Mouse (Mus musculus) stomach, embryonic 14.5 days (tissue): ENCODE data around the gene Zgrf1. TPM values are rescaled to one million over a fixed set of nuclear protein-coding genes. Genes with fewer than 3 reads are reported as not detected.
A peak's percentile ranks its signal among the peaks of the same experiment; 100 is the strongest.

Experiments used
- ATAC-seq: fragments of 200-750 bp; cut with Nextera tagmentation; 2 replicates; pipeline ENCODE4 v1.8.0; 2017; ENCODE audit warnings: low read depth, moderate TSS enrichment; ENCODE audit not compliant: insufficient number of reproducible peaks, insufficient read depth, low FRiP score
- H3K27ac ChIP-seq: fragments of 300-500 bp; sonication (generic); 2 replicates; pipeline ENCODE4 v1.5.1; 2014; ENCODE audit warnings: mild to moderate bottlenecking, low read length, moderate library complexity, mixed read lengths
- H3K27me3 ChIP-seq: fragments of 300-500 bp; sonication (generic); 2 replicates; pipeline ENCODE4 v1.6.1; 2014; ENCODE audit warnings: low read length, control low read depth, mixed read lengths; ENCODE audit not compliant: control insufficient read depth, insufficient read depth
- H3K36me3 ChIP-seq: fragments of 300-500 bp; sonication (generic); 2 replicates; pipeline ENCODE4 v1.6.1; 2014; ENCODE audit warnings: mild to moderate bottlenecking, control low read depth, low read length, moderate library complexity, mixed read lengths; ENCODE audit not compliant: control insufficient read depth, insufficient read depth
- H3K4me1 ChIP-seq: fragments of 300-500 bp; sonication (generic); 2 replicates; pipeline ENCODE4 v1.6.1; 2014; ENCODE audit warnings: low read length, control low read depth, mixed read lengths; ENCODE audit not compliant: control insufficient read depth, insufficient read depth
- H3K4me2 ChIP-seq: fragments of 300-500 bp; sonication (generic); replicated peaks from 2 replicates; pipeline ENCODE4 v1.6.1; 2014; ENCODE audit warnings: low read depth, low read length, control low read depth
- H3K4me3 ChIP-seq: fragments of 300-500 bp; sonication (generic); 2 replicates; pipeline ENCODE4 v1.5.1; 2014; ENCODE audit warnings: low read depth, low read length, control low read depth
- H3K9ac ChIP-seq: fragments of 300-500 bp; sonication (generic); replicated peaks from 2 replicates; pipeline ENCODE4 v1.6.1; 2014; ENCODE audit warnings: low read depth, mild to moderate bottlenecking, control low read depth, low read length, moderate library complexity, mixed read lengths
- H3K9me3 ChIP-seq: fragments of 300-500 bp; sonication (generic); 2 replicates; pipeline ENCODE4 v1.6.1; 2016; ENCODE audit warnings: low read depth, low read length, control low read depth; ENCODE audit not compliant: control insufficient read depth
- WGBS: fragments of 180-500 bp; shearing (Covaris S2); extraction: QIAGEN DNeasy Blood & Tissue Kit; methylation state at CpG from one replicate; pipeline ENCODE4 v1.1.7; 2014; 5-methylcytosine and 5-hydroxymethylcytosine counted together
- polyA plus RNA-seq: library from polyadenylated mRNA; unstranded; fragments of >200 nt; fragmentation: Nextera tagmentation; extraction: Ambion mirVana; gene quantifications from 2 replicates; pipeline ENCODE4 v1.2.1, GENCODE M21; 2014

The Zgrf1 gene
- polyA plus RNA-seq, 1 experiment from 2014 or later: 13.6 TPM

DNA sequence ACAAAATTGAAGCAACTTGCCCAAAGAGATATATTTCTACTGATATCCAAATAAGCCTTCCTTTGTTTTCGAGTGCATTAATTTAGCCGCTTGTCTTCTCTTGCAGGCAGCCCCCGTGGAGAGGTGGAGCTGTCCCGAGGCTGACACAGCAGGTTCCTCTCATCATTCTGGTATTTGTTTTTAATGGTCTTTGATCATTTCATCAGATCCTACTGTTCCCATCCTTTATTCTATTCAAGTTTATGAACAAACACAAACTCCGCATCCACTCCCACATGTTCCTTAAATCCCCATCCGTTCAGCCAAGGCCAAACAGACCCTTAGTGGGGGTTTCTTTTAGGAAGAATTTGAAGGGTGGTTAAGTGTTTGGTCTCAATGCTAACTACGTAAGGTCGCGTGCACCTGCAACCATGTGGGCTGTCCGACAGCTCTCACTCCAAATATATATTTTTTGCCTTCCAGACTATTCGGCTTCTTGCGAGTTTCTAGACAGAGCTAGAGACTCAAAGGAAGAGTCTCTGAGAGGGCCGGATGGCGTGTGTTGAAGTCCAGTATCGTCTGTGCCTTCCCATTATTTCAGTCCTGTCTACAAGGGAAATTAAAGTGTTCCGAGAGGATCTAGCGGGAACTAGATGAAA is 77.6 kb downstream of the Zgrf1 start:
- WGBS: 5% methylated on average over 17 of the region's 17 CpGs
- Histone ChIP-seq H3K4me2 (no peak overlapping the region), H3K36me3 (no peaks in the 10 kb centered on the region), H3K27ac (no peak overlapping the region), H3K9me3 (no peaks in the 10 kb centered on the region), H3K9ac (no peak overlapping the region), H3K4me3 (no peak overlapping the region), H3K4me1 (peaks cover 21% of the 10 kb centered on the region), H3K27me3 (peaks cover 81% of the 10 kb centered on the region)
- ATAC-seq: no peak

DNA sequence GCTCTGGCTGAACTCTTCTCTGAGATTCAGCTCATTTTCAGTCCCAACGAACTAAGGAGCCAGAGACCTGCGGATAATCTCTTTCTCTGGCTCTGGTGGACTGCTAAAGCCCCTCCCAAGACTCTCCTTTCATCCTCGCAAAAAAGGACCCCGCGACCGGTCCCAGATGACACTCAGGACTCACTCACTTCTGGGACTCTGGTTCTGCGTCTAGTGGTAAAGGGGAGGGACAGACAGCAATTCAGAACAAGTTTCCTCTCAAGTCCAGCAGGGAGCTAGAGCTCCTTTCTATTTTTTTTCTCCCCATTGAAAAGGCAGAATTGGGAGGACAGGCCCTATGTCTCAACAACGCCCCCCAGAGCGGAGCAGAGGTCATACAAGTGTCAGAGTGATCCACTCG is 78.3 kb downstream of the Zgrf1 start:
- WGBS: 1% methylated on average over 10 of the region's 10 CpGs
- Histone ChIP-seq H3K27ac (no peak overlapping the region), H3K4me1 (peaks cover 20% of the 10 kb centered on the region), H3K4me2 (no peak overlapping the region), H3K9me3 (no peaks in the 10 kb centered on the region), H3K9ac (no peak overlapping the region), H3K27me3 (peaks cover 78% of the 10 kb centered on the region), H3K4me3 (no peak overlapping the region), H3K36me3 (no peaks in the 10 kb centered on the region)
- no peak for ATAC-seq

DNA sequence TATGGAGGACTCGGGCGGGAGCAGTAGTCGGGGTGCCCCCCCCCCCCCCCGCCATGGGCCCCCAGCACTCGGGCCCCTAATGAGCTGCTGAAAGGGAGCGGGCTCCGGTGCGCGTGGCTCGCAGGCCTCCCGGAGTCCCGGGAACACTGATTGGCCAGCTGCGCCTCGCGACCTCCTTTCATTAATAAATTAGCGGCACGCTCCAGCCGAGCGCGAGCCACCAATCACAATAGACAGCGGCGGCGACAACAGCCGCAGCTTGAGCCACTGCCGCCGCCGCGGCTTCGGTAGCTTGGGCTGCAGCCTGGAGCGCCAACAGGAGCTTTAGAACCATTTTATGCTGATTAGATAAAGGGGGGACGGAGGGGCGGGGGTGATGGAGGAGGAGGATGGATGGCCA is 79.2 kb downstream of the Zgrf1 start:
- Histone ChIP-seq H3K4me3 (peak overlapping the region; percentile 31), H3K9me3 (no peaks in the 10 kb centered on the region), H3K4me2 (peak overlapping the region; percentile 68), H3K27ac (no peak overlapping the region), H3K4me1 (peaks cover 20% of the 10 kb centered on the region), H3K9ac (no peak overlapping the region), H3K36me3 (no peaks in the 10 kb centered on the region), H3K27me3 (peaks cover 73% of the 10 kb centered on the region)
- WGBS: 2% methylated on average over 25 of the region's 32 CpGs
- no peak for ATAC-seq

DNA sequence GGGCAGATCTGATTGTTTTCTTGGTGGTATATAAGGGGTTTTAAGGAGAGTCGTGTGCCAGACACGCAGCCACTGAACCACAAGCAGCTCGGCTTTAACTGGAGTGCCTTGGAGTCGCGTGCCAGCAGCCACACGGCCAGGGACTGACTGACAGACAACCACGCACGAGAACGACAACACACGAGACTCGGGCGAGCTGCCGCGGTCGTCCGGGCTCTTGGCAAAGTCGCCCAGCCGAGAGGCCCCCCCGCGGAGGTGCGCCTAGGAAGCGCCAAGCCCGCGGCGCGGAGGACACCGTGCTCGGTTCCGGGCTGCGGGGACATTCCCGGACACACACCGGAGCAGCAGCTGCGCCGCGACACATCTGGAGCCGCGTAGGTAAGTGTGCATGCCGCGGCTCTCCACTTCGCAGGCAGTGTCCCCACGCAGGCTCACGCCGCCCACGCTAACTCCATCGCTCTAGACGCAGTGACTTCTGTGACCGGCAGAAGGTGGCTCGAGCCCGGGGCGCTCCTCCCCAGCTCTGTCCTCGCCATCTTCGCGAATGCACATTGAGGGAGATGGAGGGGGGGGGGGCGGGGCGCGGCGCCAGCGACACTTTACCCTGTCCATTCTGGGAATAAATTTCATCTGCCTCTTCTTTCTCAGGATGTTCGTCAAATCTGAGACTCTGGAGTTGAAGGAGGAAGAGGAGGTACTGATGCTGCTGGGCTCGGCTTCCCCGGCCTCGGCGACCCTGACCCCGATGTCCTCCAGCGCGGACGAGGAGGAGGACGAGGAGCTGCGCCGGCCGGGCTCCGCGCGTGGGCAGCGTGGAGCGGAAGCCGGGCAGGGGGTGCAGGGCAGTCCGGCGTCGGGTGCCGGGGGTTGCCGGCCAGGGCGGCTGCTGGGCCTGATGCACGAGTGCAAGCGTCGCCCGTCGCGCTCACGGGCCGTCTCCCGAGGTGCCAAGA is 80.1 kb downstream of the Zgrf1 start, which contains the start of gene Neurog2:
Gene Neurog2, plus strand, starts transcription at position 56 of the 953 bp plus-strand sequence.
- Histone ChIP-seq H3K36me3 (no peaks in the 10 kb centered on the region), H3K4me1 (peaks cover 20% of the 10 kb centered on the region), H3K27ac (no peak within 1 kb of the TSS), H3K4me2 (peak within 1 kb of the TSS; percentile 68), H3K9me3 (no peaks in the 10 kb centered on the region), H3K27me3 (peaks cover 76% of the 10 kb centered on the region), H3K4me3 (peak within 1 kb of the TSS; percentile 31), H3K9ac (no peak within 1 kb of the TSS)
- under 1% methylated on average over 92 of the region's 92 CpGs for WGBS
- peak; percentile 35 for ATAC-seq

DNA sequence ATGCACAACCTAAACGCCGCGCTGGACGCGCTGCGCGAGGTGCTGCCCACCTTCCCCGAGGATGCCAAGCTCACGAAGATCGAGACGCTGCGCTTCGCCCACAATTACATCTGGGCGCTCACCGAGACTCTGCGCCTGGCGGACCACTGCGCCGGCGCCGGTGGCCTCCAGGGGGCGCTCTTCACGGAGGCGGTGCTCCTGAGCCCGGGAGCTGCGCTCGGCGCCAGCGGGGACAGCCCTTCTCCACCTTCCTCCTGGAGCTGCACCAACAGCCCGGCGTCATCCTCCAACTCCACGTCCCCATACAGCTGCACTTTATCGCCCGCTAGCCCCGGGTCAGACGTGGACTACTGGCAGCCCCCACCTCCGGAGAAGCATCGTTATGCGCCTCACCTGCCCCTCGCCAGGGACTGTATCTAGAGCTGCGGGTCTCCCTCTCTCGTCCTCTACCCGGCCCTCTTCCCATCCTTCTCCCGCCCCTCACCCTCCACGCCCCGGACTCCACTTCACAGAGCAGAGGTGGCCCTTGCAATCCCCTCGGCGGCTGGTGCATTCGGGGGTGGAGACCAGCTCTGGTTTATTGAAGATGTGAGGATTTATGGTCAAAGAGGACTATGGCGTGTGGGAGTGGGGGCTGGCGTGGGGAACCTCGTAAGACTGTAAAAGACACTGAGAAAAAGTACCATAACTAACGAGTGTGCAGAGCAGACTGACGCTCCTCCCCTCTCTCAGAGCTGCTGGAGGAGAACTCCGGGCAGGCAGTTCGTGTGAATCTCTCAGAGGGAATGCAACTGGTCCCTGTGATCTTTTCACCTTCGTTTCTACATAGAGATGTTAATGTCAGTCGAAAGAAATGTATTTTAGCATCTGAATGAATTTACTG is 81.1 kb downstream of the Zgrf1 start:
- H3K27me3 ChIP-seq: peaks cover 76% of the 10 kb centered on the region
- peaks cover 20% of the 10 kb centered on the region for H3K4me1 ChIP-seq
- WGBS: 1% methylated on average over 58 of the region's 58 CpGs
- peak overlapping the region; percentile 31 for H3K4me3 ChIP-seq
- peak overlapping the region; percentile 68 for H3K4me2 ChIP-seq
- no peaks in the 10 kb centered on the region for H3K9me3 ChIP-seq
- H3K9ac ChIP-seq: no peak overlapping the region
- no peaks in the 10 kb centered on the region for H3K36me3 ChIP-seq
- no peak overlapping the region for H3K27ac ChIP-seq
- ATAC-seq: peak; percentile 91

DNA sequence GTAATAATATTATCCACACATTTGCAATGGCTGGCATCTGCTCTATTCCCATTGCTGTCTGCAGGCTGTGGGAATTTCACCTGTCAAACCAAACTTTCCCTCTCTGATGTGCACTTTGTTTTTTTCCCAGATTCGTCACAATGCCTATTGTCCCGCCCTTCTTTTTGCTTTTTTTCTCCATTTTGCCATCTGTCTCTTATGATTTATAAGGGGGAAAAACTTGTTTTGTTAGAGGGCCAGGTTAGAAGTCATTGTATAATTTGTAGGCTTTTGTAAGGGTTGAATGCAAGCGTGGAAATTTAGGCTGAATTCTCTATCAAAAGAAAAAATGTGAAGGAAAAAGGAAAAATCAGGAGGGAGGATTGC is 81.7 kb downstream of the Zgrf1 start:
- Histone ChIP-seq H3K9me3 (no peaks in the 10 kb centered on the region), H3K4me1 (peaks cover 22% of the 10 kb centered on the region), H3K4me3 (no peak overlapping the region), H3K27me3 (peaks cover 75% of the 10 kb centered on the region), H3K36me3 (no peaks in the 10 kb centered on the region), H3K4me2 (no peak overlapping the region), H3K9ac (no peak overlapping the region), H3K27ac (no peak overlapping the region)
- whole genome bisulfite sequencing: 3% methylated on average over 3 of the region's 3 CpGs
- ATAC-seq: no peak

DNA sequence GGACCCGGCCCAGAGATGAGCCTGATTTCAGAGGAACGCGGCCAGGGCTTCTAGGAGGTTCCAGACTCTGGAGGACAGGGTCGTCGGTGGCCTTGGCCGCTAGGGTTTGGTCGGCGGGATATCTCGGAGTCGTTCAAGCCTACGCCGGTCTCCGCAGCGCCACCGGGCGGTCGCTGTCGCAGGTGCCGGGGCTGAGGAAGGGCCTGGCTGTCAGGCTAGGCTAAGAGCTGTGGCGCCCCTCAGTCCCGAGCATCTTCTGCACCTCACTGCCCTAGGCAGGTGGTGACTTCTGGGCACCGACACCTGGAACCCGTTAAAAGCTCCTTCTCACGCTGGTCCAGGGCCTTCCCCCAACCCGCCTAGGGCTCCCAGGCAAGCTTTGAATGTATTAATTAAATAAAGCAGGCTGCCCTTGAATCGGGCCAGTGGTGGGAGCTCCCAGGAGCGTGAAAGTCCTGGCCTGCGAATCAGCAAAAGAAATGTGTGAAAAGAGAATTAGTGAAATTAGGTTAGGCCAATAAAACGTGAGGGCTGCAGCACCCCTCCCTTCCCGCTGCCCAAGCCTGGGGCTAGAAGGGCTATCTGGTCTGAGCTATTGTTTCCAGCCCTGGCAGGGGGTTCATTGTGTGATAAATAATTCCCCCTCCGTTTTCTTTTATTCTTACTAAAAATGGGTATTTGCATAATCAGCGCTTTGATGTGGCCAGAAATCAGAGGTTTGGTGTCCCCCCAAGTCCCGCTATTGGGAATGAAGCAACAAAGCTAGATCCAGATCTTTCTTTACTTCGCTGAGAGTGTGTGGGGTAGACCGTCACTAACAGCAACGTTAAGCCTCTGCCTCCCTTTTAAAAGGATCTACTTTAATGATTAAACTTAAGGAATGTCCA is 86.8 kb downstream of the Zgrf1 start:
- H3K9me3 ChIP-seq: no peaks in the 10 kb centered on the region
- peaks cover 61% of the 10 kb centered on the region for H3K27me3 ChIP-seq
- WGBS: under 1% methylated on average over 36 of the region's 36 CpGs
- no peak overlapping the region for H3K27ac ChIP-seq
- H3K9ac ChIP-seq: no peak overlapping the region
- H3K36me3 ChIP-seq: no peaks in the 10 kb centered on the region
- H3K4me1 ChIP-seq: peaks cover 3% of the 10 kb centered on the region; the same call in 1 of the 2 replicates
- no peak for ATAC-seq
- H3K4me3 ChIP-seq: no peak overlapping the region
- no peak overlapping the region for H3K4me2 ChIP-seq
